Mouse (Mus musculus) liver, embryonic 13.5 days (tissue): ENCODE results near the gene Cxcr3. TPM values are rescaled to one million over a fixed set of nuclear protein-coding genes. Genes with fewer than 3 reads are reported as not detected.

Experiments
- ATAC-seq: fragments of 200-750 bp; cut with Nextera tagmentation; 2 replicates; pipeline ENCODE4 v1.8.0; 2017; ENCODE audit warnings: low read depth, mild to moderate bottlenecking, moderate number of reproducible peaks, moderate library complexity
- DNase-seq: peaks from one replicate; pipeline ENCODE4 v3.0.0; 2022
- H3K27ac ChIP-seq: fragments of 300-500 bp; sonication (generic); 2 replicates; pipeline ENCODE4 v1.5.1; 2015; ENCODE audit warnings: moderate library complexity, mild to moderate bottlenecking, inconsistent platforms
- H3K27me3 ChIP-seq: fragments of 300-500 bp; sonication (generic); 2 replicates; pipeline ENCODE4 v1.6.1; 2015; ENCODE audit warnings: mild to moderate bottlenecking, inconsistent platforms
- H3K36me3 ChIP-seq: fragments of 300-500 bp; sonication (generic); 2 replicates; pipeline ENCODE4 v1.6.1; 2015; ENCODE audit warnings: mild to moderate bottlenecking, inconsistent platforms
- H3K4me1 ChIP-seq: fragments of 300-500 bp; sonication (generic); replicated peaks from 2 replicates; pipeline ENCODE4 v1.6.1; 2015; ENCODE audit warnings: inconsistent platforms
- H3K4me2 ChIP-seq: fragments of 300-500 bp; sonication (generic); 2 replicates; pipeline ENCODE4 v1.6.1; 2015; ENCODE audit warnings: inconsistent platforms, mild to moderate bottlenecking, moderate library complexity
- H3K4me3 ChIP-seq: fragments of 300-500 bp; sonication (generic); replicated peaks from 2 replicates; pipeline ENCODE4 v1.5.1; 2015; ENCODE audit warnings: mild to moderate bottlenecking, inconsistent platforms
- H3K9ac ChIP-seq: fragments of 300-500 bp; sonication (generic); 2 replicates; pipeline ENCODE4 v1.6.1; 2015; ENCODE audit warnings: mild to moderate bottlenecking, inconsistent platforms
- H3K9me3 ChIP-seq: fragments of 300-500 bp; sonication (generic); replicated peaks from 2 replicates; pipeline ENCODE4 v1.6.1; 2016; ENCODE audit warnings: inconsistent platforms
- WGBS: fragments of 180-500 bp; shearing (Covaris S2); methylation state at CpG from one replicate; pipeline ENCODE4 v1.1.7; 2015; ENCODE audit not compliant: insufficient replicate concordance; 5-methylcytosine and 5-hydroxymethylcytosine counted together
- polyA plus RNA-seq: library from polyadenylated mRNA; unstranded; fragments of >200 nt; fragmentation: Nextera tagmentation; extraction: Ambion mirVana; gene quantifications from 2 replicates; pipeline ENCODE4 v1.2.1, GENCODE M21; 2015

Cxcr3 gene
- polyA plus RNA-seq: 0.12 and 0.13 TPM in 2 replicates

GRCm38 (mm10) chrX:101733828-101734319, at the start of gene Cxcr3:
Gene Cxcr3, minus strand, starts transcription at chrX:101734269.
- Histone ChIP-seq H3K4me3 (no peak within 1 kb of the TSS), H3K27me3 (no peaks in the 10 kb centered on the region; the same call in 1 of the 2 replicates), H3K9ac (no peak within 1 kb of the TSS), H3K36me3 (no peaks in the 10 kb centered on the region), H3K4me1 (no peaks in the 10 kb centered on the region), H3K4me2 (no peak within 1 kb of the TSS), H3K9me3 (no peaks in the 10 kb centered on the region), H3K27ac (no peak within 1 kb of the TSS)
- no peak for ATAC-seq
- WGBS: 26% methylated on average over 11 of the region's 11 CpGs
- no peak for DNase-seq

DNA sequence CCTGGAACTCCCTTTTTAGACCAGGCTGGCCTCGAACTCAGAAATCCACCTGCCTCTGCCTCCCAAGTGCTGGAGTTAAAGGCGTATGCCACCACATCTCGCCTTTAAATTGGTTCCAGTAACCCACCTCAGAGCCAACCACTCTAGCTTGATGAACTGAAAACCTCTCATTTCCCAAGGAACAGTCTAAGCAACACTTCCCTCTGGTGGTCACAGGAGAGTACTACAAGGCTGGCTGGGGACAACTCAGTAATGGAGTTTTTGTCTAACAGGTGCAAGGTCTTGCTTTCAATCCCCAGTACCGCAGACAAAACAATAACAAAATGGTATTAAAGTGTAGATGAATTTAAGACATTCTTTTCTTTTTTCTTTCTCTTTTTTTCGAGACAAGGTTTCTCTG, 38.0 kb upstream of the Cxcr3 start:
- DNase-seq (no peak), ATAC-seq (no peak)
- H3K4me1 ChIP-seq: no peaks in the 10 kb centered on the region
- 28% methylated on average over 5 of the region's 5 CpGs for WGBS
- peaks cover 3% of the 10 kb centered on the region; the same call in 1 of the 2 replicates for H3K27me3 ChIP-seq
- no peak overlapping the region for H3K4me3 ChIP-seq
- no peak overlapping the region for H3K9ac ChIP-seq
- no peaks in the 10 kb centered on the region for H3K9me3 ChIP-seq
- no peaks in the 10 kb centered on the region for H3K36me3 ChIP-seq
- H3K27ac ChIP-seq: no peak overlapping the region
- no peak overlapping the region for H3K4me2 ChIP-seq

GRCm38 (mm10) chrX:101770307-101770706, 36.2 kb upstream of the Cxcr3 start:
- Histone ChIP-seq H3K36me3 (no peaks in the 10 kb centered on the region), H3K9ac (no peak overlapping the region), H3K4me2 (no peak overlapping the region), H3K9me3 (no peaks in the 10 kb centered on the region), H3K27me3 (peaks cover 3% of the 10 kb centered on the region; the same call in 1 of the 2 replicates), H3K27ac (no peak overlapping the region), H3K4me1 (no peaks in the 10 kb centered on the region), H3K4me3 (no peak overlapping the region)
- 19% methylated on average over 3 of the region's 3 CpGs for WGBS
- ATAC-seq (no peak), DNase-seq (no peak)

- no peaks in the 10 kb centered on the region for H3K9me3 ChIP-seq
- WGBS: 32% methylated on average over 2 of the region's 2 CpGs
- H3K9ac ChIP-seq: no peak overlapping the region
- no peak for ATAC-seq
- H3K4me2 ChIP-seq: no peak overlapping the region
- no peak overlapping the region for H3K27ac ChIP-seq
- H3K27me3 ChIP-seq: peaks cover 3% of the 10 kb centered on the region; the same call in 1 of the 2 replicates
- no peaks in the 10 kb centered on the region for H3K4me1 ChIP-seq
- H3K4me3 ChIP-seq: no peak overlapping the region
- H3K36me3 ChIP-seq: no peaks in the 10 kb centered on the region
- no peak for DNase-seq
Observed at GRCm38 (mm10) chrX:101769478-101769877, 35.4 kb upstream of the Cxcr3 start.

GRCm38 (mm10) chrX:101767280-101767679, 33.2 kb upstream of the Cxcr3 start:
- H3K27ac ChIP-seq: no peak overlapping the region
- no peaks in the 10 kb centered on the region for H3K36me3 ChIP-seq
- ATAC-seq (no peak), DNase-seq (no peak)
- H3K27me3 ChIP-seq: no peaks in the 10 kb centered on the region
- no peaks in the 10 kb centered on the region for H3K4me1 ChIP-seq
- H3K4me3 ChIP-seq: no peak overlapping the region
- no peaks in the 10 kb centered on the region for H3K9me3 ChIP-seq
- 37% methylated on average over 7 of the region's 7 CpGs for WGBS
- H3K9ac ChIP-seq: no peak overlapping the region
- no peak overlapping the region for H3K4me2 ChIP-seq

GRCm38 (mm10) chrX:101765111-101765510, 31.0 kb upstream of the Cxcr3 start:
- Histone ChIP-seq H3K9ac (no peak overlapping the region), H3K9me3 (no peaks in the 10 kb centered on the region), H3K4me2 (no peak overlapping the region), H3K4me3 (no peak overlapping the region), H3K4me1 (no peaks in the 10 kb centered on the region), H3K27me3 (peaks cover 5% of the 10 kb centered on the region; the same call in 1 of the 2 replicates), H3K27ac (no peak overlapping the region), H3K36me3 (no peaks in the 10 kb centered on the region)
- DNase-seq (no peak), ATAC-seq (no peak)
- 79% methylated on average over 4 of the region's 4 CpGs for WGBS

DNA sequence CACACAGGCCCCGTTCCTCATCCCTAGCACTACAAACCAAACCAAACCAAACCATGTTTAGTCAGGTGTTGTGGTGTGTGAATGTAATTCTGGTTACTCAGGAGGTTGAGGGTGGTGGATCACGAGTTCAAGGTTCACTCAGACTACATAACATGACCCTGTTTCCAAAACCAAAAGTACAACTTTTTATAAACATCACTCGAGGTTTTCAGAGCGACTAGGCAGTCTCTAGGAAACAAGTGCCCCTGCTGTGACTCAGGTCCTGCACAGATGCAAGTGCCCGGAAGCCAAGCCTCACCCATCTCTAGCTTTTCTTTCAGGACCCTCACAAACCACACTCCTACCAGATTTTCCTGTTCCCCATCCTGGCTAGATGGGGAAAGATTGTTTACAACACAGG, 30.6 kb upstream of the Cxcr3 start:
- Histone ChIP-seq H3K36me3 (no peaks in the 10 kb centered on the region), H3K4me3 (no peak overlapping the region), H3K27ac (no peak overlapping the region), H3K9me3 (no peaks in the 10 kb centered on the region), H3K27me3 (peaks cover 8% of the 10 kb centered on the region; the same call in 1 of the 2 replicates), H3K4me1 (no peaks in the 10 kb centered on the region), H3K4me2 (no peak overlapping the region), H3K9ac (no peak overlapping the region)
- ATAC-seq (no peak), DNase-seq (no peak)
- 41% methylated on average over 5 of the region's 5 CpGs for WGBS

DNA sequence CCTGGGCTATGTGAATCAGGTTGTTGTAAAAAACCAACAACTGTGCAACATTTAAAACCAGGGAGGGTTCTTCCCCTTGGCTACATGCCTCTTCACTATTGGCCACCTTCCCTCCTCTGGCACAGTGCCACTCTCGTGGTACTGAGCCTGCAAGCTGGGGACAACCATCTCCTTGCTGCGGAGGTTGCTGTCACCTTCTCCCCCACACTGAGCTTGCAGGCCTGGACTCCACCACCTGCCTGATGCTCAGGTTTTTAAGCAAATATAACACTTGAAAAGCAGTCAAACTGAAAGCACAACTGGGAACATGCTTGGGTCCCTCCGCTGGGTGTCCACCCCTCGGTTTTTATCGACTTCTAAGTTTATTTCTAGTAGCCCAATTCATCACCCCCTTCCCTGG, 20.4 kb upstream of the Cxcr3 start:
- H3K9ac ChIP-seq: no peak overlapping the region
- H3K9me3 ChIP-seq: no peaks in the 10 kb centered on the region
- H3K4me3 ChIP-seq: no peak overlapping the region
- no peaks in the 10 kb centered on the region for H3K4me1 ChIP-seq
- ATAC-seq (no peak), DNase-seq (no peak)
- H3K4me2 ChIP-seq: no peak overlapping the region
- no peaks in the 10 kb centered on the region; the same call in 1 of the 2 replicates for H3K27me3 ChIP-seq
- WGBS: 61% methylated on average over 5 of the region's 5 CpGs
- no peak overlapping the region for H3K27ac ChIP-seq
- no peaks in the 10 kb centered on the region for H3K36me3 ChIP-seq

DNA sequence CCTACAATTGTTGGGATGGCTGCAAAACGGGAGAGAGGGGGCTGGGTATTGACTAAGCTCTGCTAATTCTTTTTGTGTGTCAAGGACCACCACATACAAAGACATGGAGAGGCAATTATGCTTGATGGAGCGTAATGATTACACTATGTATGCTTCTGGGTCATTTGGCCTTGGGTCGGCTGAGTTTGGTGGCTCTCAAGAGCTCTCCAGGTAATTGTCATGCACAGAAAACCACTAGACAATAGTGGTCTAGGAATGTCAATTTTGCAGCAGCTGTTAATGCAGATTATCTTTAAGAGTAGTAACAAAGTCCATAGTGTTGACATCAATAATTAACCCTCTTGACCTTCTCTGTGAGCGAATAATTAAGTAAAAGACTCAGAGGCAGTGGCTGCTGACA, 16.1 kb upstream of the Cxcr3 start:
- Histone ChIP-seq H3K4me3 (no peak overlapping the region), H3K4me2 (no peak overlapping the region), H3K4me1 (no peaks in the 10 kb centered on the region), H3K9ac (no peak overlapping the region), H3K27ac (no peak overlapping the region), H3K27me3 (peaks cover 3% of the 10 kb centered on the region; the same call in 1 of the 2 replicates), H3K9me3 (no peaks in the 10 kb centered on the region), H3K36me3 (no peaks in the 10 kb centered on the region)
- WGBS: 60% methylated on average over 4 of the region's 4 CpGs
- DNase-seq: no peak
- ATAC-seq: no peak

DNA sequence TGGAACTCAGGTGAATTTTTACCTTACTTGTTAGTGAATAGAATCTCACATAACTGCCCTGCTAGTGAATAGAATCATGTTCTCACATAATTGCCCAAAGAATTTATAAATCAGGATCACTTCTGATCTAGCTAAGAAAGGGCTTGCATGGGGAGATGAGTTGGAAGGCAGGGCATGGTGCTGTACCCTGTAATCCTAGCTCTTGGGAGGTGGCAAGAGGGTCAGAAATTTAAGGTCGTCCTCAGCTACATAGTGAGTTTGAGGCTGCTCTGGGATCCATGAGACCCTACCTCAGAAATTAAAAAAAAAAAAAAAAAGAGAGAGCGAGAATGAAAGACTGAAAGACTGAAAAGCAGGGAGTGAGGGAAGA, 7.0 kb upstream of the Cxcr3 start:
- Histone ChIP-seq H3K9ac (no peak overlapping the region), H3K27ac (no peak overlapping the region), H3K36me3 (no peaks in the 10 kb centered on the region), H3K9me3 (no peaks in the 10 kb centered on the region), H3K4me3 (no peak overlapping the region), H3K4me1 (no peaks in the 10 kb centered on the region), H3K4me2 (no peak overlapping the region), H3K27me3 (no peaks in the 10 kb centered on the region; the same call in 1 of the 2 replicates)
- DNase-seq (no peak), ATAC-seq (no peak)
- 47% methylated on average over 2 of the region's 2 CpGs for WGBS

- Histone ChIP-seq H3K27ac (no peak overlapping the region), H3K9me3 (no peaks in the 10 kb centered on the region), H3K4me2 (no peak overlapping the region), H3K36me3 (no peaks in the 10 kb centered on the region), H3K9ac (no peak overlapping the region), H3K27me3 (no peaks in the 10 kb centered on the region; the same call in 1 of the 2 replicates), H3K4me3 (no peak overlapping the region), H3K4me1 (no peaks in the 10 kb centered on the region)
- 31% methylated on average over 6 of the region's 6 CpGs for WGBS
- DNase-seq (no peak), ATAC-seq (no peak)
Observed at GRCm38 (mm10) chrX:101740335-101741063, 6.4 kb upstream of the Cxcr3 start.

- H3K4me3 ChIP-seq: no peak overlapping the region
Observed at GRCm38 (mm10) chrX:101737201-101737600, 3.1 kb upstream of the Cxcr3 start.

More at GRCm38 (mm10) chrX:101737201-101737600, 3.1 kb upstream of the Cxcr3 start:
- Histone ChIP-seq H3K27me3 (no peaks in the 10 kb centered on the region; the same call in 1 of the 2 replicates), H3K9me3 (no peaks in the 10 kb centered on the region), H3K4me2 (no peak overlapping the region), H3K36me3 (no peaks in the 10 kb centered on the region), H3K27ac (no peak overlapping the region), H3K4me1 (no peaks in the 10 kb centered on the region), H3K9ac (no peak overlapping the region)
- DNase-seq: no peak
- no peak for ATAC-seq
